Mouse (Mus musculus) brain, embryonic 14.5 days (tissue): ENCODE results near the gene Cfap61.

Source experiments
- CTCF ChIP-seq: fragments of 200-500 bp; IDR thresholded peaks from 2 replicates; pipeline ENCODE4 v1.5.1; 2012; ENCODE audit warnings: inconsistent platforms, mild to moderate bottlenecking, moderate library complexity, borderline replicate concordance; ENCODE audit not compliant: insufficient read depth, insufficient read length; ENCODE audit errors: extremely low read depth
- POLR2A ChIP-seq: fragments of 200-500 bp; IDR thresholded peaks from 2 replicates; pipeline ENCODE4 v1.6.1; 2012; ENCODE audit warnings: mild to moderate bottlenecking, inconsistent platforms, borderline replicate concordance; ENCODE audit not compliant: poor library complexity, insufficient read depth, insufficient read length, severe bottlenecking; ENCODE audit errors: extremely low read depth

DNA sequence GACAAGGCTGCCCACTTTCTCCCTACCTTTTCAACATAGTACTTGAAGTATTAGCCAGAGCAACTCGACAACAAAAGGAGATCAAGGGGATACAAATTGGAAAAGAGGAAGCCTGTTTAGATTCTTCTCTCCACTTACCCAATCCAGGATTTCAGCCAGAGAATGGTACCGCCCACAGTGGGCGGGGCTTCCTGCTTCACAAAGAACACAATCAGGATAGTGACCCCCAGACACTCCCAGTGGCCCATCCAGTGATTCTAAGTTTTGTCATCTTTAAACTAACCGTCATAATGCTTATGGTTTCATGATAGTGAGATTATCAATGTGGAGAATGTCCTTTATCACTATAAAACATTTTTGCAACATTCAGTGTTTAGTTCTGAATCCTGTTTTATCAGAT is 61.9 kb downstream of the Cfap61 start:
- TF ChIP-seq CTCF (no peak), POLR2A (no peak)
